Mouse (Mus musculus) R1 (cell line): ENCODE results near the gene Fcgr4.
A peak's percentile ranks its signal among the peaks of the same experiment; 100 is the strongest.
"Not testable (repeated sequence)": the region's sequence is repeated elsewhere in the genome, so short reads cannot be mapped to it uniquely, and the experiment has no call there.

Experiments
- DNase-seq: peaks from one replicate; pipeline ENCODE4 v3.0.0-alpha.2; 2018; ENCODE audit warnings: low read depth, low spot score

Fcgr4 gene

GRCm38 (mm10) chr1:171018737-171019136 is at the start of gene Fcgr4:
TSS of gene Fcgr4 (plus strand) at chr1:171018920.
- DNase-seq = no peak

- no peak for DNase-seq
Observed at GRCm38 (mm10) chr1:170972494-170972893, 46.2 kb upstream of the Fcgr4 start.

GRCm38 (mm10) chr1:170972936-170973335 is 45.8 kb upstream of the Fcgr4 start:
- DNase-seq = no peak

- no peak for DNase-seq
Observed at GRCm38 (mm10) chr1:170974171-170974570, 44.5 kb upstream of the Fcgr4 start.

- no peak for DNase-seq
Observed at GRCm38 (mm10) chr1:170974736-170975135, 44.0 kb upstream of the Fcgr4 start.

- DNase-seq = not testable (repeated sequence)
Observed at GRCm38 (mm10) chr1:170975350-170975749, 43.4 kb upstream of the Fcgr4 start.

- DNase-seq = no peak
Observed at GRCm38 (mm10) chr1:170975751-170976161, 43.0 kb upstream of the Fcgr4 start.

- DNase-seq = no peak
Observed at GRCm38 (mm10) chr1:170976447-170976846, 42.3 kb upstream of the Fcgr4 start, which contains the start of gene Fcgr2b. TSS of gene Fcgr2b (minus strand) at chr1:170976547.

- DNase-seq = peak; percentile 73
Observed at GRCm38 (mm10) chr1:170978601-170979000, 40.1 kb upstream of the Fcgr4 start.

- DNase-seq = not testable (repeated sequence)
Observed at GRCm38 (mm10) chr1:170981679-170982078, 37.0 kb upstream of the Fcgr4 start.

GRCm38 (mm10) chr1:170982301-170982700 is 36.4 kb upstream of the Fcgr4 start:
- no peak for DNase-seq

- no peak for DNase-seq
Observed at GRCm38 (mm10) chr1:170983066-170983465, 35.7 kb upstream of the Fcgr4 start.

- no peak for DNase-seq
Observed at GRCm38 (mm10) chr1:170985092-170985491, 33.6 kb upstream of the Fcgr4 start.

- DNase-seq = no peak
Observed at GRCm38 (mm10) chr1:170985861-170986260, 32.9 kb upstream of the Fcgr4 start.

GRCm38 (mm10) chr1:170989656-170990055 is 29.1 kb upstream of the Fcgr4 start:
- no peak for DNase-seq

- peak; percentile 87 for DNase-seq
Observed at GRCm38 (mm10) chr1:170992550-170992949, 26.2 kb upstream of the Fcgr4 start.

- no peak for DNase-seq
Observed at GRCm38 (mm10) chr1:170996034-170996433, 22.7 kb upstream of the Fcgr4 start.

GRCm38 (mm10) chr1:170996753-170997152 is 22.0 kb upstream of the Fcgr4 start:
- peak; percentile 72 for DNase-seq

- peak; percentile 39 for DNase-seq
Observed at GRCm38 (mm10) chr1:170997756-170998655, 20.7 kb upstream of the Fcgr4 start.

- DNase-seq = no peak
Observed at GRCm38 (mm10) chr1:170999811-171000210, 18.9 kb upstream of the Fcgr4 start.

GRCm38 (mm10) chr1:171005081-171005480 is 13.6 kb upstream of the Fcgr4 start:
- DNase-seq = no peak

- no peak for DNase-seq
Observed at GRCm38 (mm10) chr1:171005586-171005985, 13.1 kb upstream of the Fcgr4 start.

- DNase-seq = no peak
Observed at GRCm38 (mm10) chr1:171006335-171006734, 12.4 kb upstream of the Fcgr4 start.
